Mouse (Mus musculus) cerebellum, adult (tissue): ENCODE results near the gene Pygm.

Source experiments
- ATAC-seq: cut with Nextera tagmentation; 2 replicates; pipeline ENCODE4 v1.9.2; 2017; ENCODE audit warnings: mild to moderate bottlenecking, moderate library complexity, mixed read lengths; ENCODE audit not compliant: insufficient number of reproducible peaks, low FRiP score, low TSS enrichment

Pygm gene

DNA sequence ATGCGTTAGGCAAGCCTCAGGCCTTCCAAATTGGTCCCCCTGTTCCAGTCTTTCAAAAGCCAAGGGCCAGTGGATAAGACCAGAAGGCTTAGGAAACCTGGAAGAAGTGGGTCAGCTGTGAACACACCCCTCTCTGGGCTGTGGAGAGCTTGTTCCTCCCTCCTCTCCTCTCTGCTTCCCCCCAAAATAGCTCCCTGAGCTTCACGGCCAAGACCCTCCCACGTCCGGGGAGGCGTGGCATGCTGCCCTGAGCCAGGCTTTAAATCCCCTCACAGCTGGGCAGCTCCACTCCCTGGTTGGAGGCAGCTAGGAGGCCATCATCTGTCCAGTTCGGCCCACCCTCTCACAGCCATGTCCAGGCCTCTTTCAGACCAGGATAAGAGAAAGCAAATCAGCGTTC lies at the start of gene Pygm:
Gene Pygm, plus strand, starts transcription at position 272 of the 400 bp plus-strand sequence.
- ATAC-seq = no peak

DNA sequence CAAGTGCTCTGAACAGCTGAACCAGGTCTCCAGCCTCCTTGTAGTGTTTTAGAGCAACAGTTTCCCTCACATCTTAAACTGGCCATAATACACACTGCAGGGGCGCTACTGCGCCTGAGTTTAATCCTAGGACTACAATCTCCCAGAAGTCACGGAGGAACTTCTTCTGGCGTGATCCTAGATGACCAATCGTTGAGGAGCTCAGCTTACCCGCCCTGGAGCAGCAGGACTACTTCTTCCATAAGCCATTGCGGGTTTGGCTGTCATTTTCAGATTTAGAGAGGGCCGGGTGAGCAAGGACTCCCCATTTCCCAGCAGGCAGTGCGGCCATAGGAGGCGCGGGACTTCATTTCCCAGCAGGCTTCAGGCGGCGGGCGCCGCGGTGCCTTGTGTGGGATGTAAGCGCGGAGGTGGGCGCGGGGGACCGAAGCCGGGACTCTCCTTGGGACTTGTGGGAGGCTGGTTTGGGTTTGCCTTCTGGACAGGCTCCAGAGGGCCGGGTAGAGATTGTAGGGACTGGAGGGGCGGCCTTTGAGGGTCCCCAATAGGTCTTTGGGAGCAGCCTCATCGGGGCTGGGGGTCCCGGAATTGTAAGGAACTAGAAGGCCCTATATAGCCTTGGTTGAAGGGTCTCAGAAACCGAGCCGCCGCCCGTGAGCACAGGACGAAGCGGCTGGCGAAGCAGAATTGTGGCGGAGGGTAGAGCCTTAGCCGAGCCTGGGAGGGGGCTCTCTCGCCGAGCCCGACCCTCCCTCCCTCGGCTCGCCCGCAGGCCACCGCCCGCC lies 49.3 kb upstream of the Pygm start, which contains the start of gene Men1:
Gene Men1, plus strand, starts transcription at position 307 of the 785 bp plus-strand sequence.
- ATAC-seq = peak; percentile 86

DNA sequence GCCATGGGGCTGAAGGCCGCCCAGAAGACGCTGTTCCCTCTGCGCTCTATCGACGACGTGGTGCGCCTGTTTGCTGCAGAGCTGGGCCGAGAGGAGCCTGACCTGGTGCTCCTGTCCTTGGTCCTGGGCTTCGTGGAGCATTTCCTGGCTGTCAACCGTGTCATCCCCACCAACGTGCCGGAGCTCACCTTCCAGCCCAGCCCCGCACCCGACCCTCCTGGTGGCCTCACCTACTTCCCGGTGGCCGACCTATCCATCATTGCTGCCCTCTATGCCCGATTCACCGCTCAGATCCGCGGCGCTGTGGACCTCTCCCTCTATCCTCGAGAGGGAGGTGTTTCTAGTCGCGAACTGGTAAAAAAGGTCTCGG lies 48.8 kb upstream of the Pygm start:
- peak; percentile 6; the same call in 1 of the 2 replicates for ATAC-seq

GRCm38 (mm10) chr19:6336920-6337319 lies 47.3 kb upstream of the Pygm start:
- ATAC-seq = no peak

- no peak for ATAC-seq
These were observed 46.0 kb upstream of the Pygm start for GRCm38 (mm10) chr19:6338171-6338570.

DNA sequence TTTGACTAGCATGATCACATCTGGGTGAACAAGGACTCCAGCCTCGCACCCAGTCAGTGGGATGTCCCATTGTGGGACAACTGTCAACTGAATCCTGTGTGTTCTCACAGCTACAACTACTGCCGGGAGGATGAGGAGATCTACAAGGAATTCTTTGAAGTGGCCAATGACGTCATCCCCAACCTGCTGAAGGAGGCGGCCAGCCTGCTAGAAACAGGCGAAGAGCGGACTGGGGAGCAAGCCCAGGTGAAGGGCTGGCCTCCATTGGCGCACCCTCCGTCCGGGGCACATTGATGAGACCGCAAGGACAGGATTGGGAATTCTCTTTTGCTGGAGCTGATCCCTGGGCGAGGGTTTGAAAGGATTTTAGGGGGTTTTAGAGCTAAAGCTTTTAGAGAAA lies 45.5 kb upstream of the Pygm start:
- no peak for ATAC-seq

DNA sequence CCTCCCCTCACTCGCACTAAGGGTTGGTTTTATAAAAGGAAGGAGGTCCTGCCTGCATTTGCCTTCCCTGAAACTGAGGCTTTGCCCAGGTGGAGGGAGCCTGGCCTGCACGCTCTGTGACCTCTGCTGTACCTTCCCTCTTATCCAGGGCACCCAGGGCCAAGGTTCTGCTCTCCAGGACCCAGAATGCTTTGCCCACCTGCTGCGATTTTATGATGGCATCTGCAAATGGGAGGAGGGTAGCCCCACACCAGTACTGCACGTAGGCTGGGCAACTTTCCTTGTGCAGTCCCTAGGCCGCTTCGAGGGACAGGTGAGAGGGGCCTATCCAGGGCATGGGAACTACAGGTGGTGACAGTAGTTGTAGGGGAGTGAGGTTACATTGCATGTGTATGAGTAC lies 45.0 kb upstream of the Pygm start:
- ATAC-seq = no peak

GRCm38 (mm10) chr19:6339890-6340504 lies 44.2 kb upstream of the Pygm start:
- ATAC-seq = no peak

DNA sequence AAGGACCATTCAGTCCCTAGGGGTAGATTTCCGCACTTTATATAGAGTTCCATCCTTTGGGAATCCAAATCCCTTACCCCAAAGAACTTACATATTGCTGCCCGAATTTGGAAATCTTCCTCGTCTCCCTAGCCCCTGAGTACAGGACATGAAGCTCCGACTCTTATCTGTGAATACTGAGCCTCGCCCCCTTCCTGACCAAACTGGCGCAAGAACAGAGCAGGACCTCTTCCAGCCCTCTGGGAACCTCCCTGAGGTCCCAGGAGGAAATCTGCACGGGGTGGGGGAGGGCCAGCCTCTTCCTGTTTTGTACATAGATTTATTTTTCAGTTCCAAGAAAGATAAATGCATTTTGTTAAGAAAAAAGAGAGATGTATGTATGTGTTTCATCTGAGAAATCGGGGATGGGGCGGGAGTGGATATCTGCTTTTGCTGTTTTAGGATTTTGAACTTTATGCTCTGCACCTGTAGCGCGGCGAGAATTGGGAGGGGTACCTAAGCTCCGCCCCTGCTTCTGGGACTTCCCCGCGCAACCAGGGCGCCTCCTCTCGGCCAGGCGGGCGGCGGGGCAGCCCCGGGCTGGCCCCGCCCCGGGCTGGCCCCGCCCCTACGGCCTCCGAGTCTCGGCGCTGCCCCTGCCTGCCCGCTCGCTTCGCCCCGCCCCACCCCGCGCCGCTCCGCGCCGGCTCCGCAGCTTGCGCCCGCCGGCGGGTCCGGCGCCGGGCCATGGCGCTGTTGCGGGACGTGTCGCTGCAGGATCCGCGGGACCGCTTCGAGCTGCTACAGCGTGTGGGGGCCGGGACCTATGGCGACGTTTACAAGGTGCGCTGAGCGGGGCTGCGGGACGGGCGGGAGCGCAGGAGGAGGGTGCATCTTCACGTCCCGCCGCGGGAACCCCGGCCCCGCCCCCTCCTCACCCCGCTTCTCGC lies 43.4 kb upstream of the Pygm start, which contains the start of gene Map4k2:
Gene Map4k2, plus strand, starts transcription at position 612 of the 929 bp plus-strand sequence.
- ATAC-seq = peak; percentile 33; the same call in 1 of the 2 replicates

- no peak for ATAC-seq
These were observed 42.6 kb upstream of the Pygm start for GRCm38 (mm10) chr19:6341453-6342077.

- no peak for ATAC-seq
These were observed 41.8 kb upstream of the Pygm start for GRCm38 (mm10) chr19:6342276-6342933.

- ATAC-seq = no peak
These were observed 40.9 kb upstream of the Pygm start for GRCm38 (mm10) chr19:6343066-6343925.

DNA sequence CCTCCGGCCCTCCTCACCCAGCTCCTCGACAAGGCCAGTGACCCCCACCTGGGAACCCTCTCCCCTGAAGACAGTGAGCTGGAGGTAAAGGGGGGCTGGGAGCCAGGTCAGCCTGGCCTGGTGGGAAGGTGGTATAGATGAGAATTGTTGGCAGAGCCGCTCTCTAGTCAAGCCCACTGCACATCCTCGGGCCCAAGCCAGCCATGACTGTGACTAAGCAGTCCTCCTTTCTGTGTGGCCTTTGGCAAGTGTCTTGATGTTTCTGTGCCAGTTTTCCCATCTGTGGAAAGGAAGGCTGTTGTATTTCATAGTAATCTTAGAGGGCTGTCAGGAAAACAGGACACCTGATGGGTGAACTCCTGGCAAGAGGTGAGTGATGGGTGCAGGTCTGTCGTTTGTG lies 40.2 kb upstream of the Pygm start:
- no peak for ATAC-seq

DNA sequence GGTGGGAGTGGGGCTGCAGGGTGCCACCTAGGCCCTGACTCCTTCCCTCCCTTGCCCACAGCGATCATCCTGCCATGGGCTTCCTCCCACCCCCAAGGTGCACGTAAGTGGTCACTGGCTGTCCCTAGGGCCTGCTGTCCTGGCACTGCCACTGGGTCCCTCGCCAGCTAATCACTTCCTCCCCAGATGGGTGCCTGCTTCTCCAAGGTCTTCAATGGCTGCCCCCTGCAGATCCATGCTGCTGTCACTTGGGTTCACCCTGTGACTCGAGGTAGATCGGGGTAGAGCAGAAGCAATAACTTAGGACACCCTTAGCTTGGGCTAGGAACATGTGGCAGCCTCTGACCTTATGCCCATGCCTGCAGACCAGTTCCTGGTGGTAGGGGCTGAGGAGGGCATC lies 38.2 kb upstream of the Pygm start:
- ATAC-seq = no peak

- ATAC-seq = no peak
These were observed 37.5 kb upstream of the Pygm start for GRCm38 (mm10) chr19:6346661-6347060.

DNA sequence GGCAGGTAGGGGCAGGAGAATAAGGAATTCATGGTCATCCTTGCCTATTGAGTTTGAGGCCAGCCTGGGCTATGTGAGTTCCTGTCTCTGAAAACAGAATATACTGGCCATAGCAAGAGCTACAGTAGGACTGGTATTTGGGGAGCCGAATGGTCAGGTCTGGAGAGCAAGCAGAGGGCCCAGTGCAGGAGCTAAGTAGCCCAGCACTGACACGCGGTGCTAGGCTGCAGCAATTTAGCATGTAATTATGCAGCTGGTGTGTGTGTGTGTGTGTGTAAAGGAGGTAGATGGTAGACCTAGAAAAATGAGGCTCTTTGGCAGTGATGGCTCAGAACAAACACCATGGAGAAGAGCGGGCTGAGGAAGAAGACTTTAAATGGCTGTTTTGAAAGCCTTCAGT lies 36.6 kb upstream of the Pygm start:
- no peak for ATAC-seq

DNA sequence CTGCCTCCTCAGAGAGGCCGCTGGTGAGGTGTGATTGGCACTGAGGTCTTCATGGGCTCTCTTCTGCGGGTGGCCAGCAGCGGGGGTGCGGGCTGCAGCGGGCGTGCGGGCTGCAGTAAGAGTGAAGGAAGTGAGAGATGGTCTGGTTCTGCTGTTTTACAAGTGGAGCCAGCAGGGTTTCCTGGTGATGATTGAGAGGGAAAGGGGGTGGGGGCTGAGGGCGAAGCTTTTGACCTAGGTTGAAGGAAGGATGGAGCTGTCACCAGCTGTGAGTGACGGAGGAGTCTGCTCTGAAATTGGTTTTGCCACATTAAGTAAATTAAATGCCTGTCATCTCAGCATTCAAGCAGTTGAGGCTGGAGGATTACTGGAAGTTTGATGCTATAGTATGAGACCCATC lies 35.5 kb upstream of the Pygm start:
- ATAC-seq = no peak

DNA sequence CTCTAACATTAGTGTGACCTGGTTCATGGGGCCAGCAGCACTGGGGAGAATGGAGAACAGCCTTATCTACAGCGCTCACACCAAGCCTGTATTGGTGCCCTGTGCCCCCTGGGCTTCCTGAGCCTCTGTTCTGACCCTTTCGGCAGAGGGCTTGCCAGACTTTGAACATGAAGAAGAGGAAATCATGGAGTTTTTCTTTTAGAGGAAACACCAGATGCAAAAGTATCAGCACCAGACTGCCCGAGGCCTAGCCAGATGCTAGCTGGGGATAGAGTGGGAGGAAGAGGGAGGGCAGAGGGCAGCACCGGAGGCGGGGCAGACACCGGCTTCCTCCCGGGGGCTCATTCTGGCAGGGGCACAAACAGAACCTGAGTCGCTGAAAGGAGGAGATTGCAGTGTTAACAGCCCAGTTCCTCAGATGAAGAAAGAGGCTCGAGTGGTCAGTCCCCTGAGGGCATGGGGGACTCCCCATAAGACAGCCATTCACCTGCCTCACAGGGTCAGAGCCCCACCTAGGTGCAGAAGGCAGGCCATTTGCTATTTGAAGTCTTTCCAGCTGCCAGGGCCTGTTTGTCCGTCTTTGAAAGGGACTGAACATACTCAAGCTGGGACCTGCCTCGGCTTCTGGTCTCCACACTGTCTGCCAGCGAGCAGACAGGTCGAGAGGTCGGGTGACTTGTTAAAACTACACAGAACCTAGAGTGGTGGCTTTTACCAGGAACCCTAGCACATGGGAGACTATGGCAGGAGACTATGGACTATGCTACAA lies 34.8 kb upstream of the Pygm start:
- no peak for ATAC-seq
